ENCODE assay signal across 8 mouse cellular contexts in the genomic region with DNA sequence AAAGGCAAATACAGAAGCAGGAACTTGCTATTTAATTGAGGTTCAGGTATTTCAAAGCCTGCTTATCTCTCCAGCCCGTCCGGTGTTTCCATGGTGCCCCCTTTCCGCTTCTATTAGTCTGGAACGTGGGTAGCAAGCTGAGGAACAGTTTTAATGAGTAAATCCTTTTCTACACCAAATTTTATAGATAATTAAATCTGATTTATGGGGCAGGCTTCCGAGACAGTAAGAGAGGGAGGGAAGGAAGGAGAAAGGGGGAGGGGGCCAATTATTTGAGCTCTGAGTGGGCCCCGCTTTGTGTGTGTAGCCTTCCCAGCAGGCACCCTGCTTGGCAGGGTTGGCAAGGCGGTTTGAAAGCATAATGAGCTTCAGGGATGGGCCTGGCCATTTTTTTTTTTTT.
DNase-seq lines count a peak whose midpoint lies in the region; ATAC-seq and TF ChIP-seq lines count a peak whose summit lies in the region.

No protein-coding gene starts in this region.

- no peak overlapping the region for H3K9ac ChIP-seq in embryonic facial prominence, embryonic 13.5 days
- peak overlapping the region; percentile 30; the same call in 1 of the 2 replicates for H3K9ac ChIP-seq in hindbrain, postnatal 0 days (replicated peaks; ENCODE audit: low read length)
- H3K9ac ChIP-seq in midbrain, postnatal 0 days (replicated peaks; ENCODE audit: low read length, poor library complexity, severe bottlenecking) = no peak overlapping the region

- H3K27me3 ChIP-seq in embryonic facial prominence, embryonic 13.5 days = no peaks in the 10 kb centered on the region
- no peaks in the 10 kb centered on the region for H3K27me3 ChIP-seq in hindbrain, postnatal 0 days (ENCODE audit: insufficient read depth, low read length)
- H3K27me3 ChIP-seq in midbrain, postnatal 0 days (ENCODE audit: insufficient read depth, low read length) = no peaks in the 10 kb centered on the region

- TF ChIP-seq CTCF in hindbrain, postnatal 0 days (IDR thresholded peaks at IDR 0.05; ENCODE audit: low read depth) = no peak
- no peak for TF ChIP-seq CTCF in midbrain, postnatal 0 days (IDR thresholded peaks at IDR 0.05)

- H3K4me2 ChIP-seq in embryonic facial prominence, embryonic 13.5 days = peak overlapping the region; percentile 51
- H3K4me2 ChIP-seq in hindbrain, postnatal 0 days (ENCODE audit: low read depth, low read length) = peak overlapping the region; percentile 65
- H3K4me2 ChIP-seq in midbrain, postnatal 0 days (ENCODE audit: low read depth, low read length, poor library complexity, severe bottlenecking) = peak overlapping the region; percentile 50

- ATAC-seq in embryonic facial prominence, embryonic 13.5 days (ENCODE audit: insufficient number of reproducible peaks, insufficient read depth, low FRiP score, low TSS enrichment, low read depth) = no peak
- ATAC-seq in hindbrain, postnatal 0 days = peak; percentile 50; the same call in 1 of the 2 replicates
- peak; percentile 73 for ATAC-seq in midbrain, postnatal 0 days (ENCODE audit: low FRiP score)

- peaks cover 6% of the 10 kb centered on the region; the same call in 1 of the 2 replicates for H3K4me1 ChIP-seq in embryonic facial prominence, embryonic 13.5 days
- 0 out of 2 replicates have a peak, but pooled peaks cover 10% of the 10 kb centered on the region for H3K4me1 ChIP-seq in hindbrain, postnatal 0 days (ENCODE audit: insufficient read depth, low read length)
- peaks cover 10% of the 10 kb centered on the region for H3K4me1 ChIP-seq in midbrain, postnatal 0 days (ENCODE audit: insufficient read depth, low read length)

- peak overlapping the region; percentile 17 for H3K4me3 ChIP-seq in embryonic facial prominence, embryonic 13.5 days
- H3K4me3 ChIP-seq in hindbrain, postnatal 0 days (ENCODE audit: low read length) = peak overlapping the region; percentile 28
- peak overlapping the region; percentile 29 for H3K4me3 ChIP-seq in midbrain, postnatal 0 days (ENCODE audit: low read depth, low read length)

- 25% methylated on average over 7 of the region's 7 CpGs for WGBS in embryonic facial prominence, embryonic 13.5 days
- 11% methylated on average over 7 of the region's 7 CpGs for WGBS in hindbrain, postnatal 0 days
- 8% methylated on average over 7 of the region's 7 CpGs for WGBS in midbrain, postnatal 0 days

- H3K36me3 ChIP-seq in embryonic facial prominence, embryonic 13.5 days = no peaks in the 10 kb centered on the region
- H3K36me3 ChIP-seq in hindbrain, postnatal 0 days (ENCODE audit: insufficient read depth, low read length) = no peaks in the 10 kb centered on the region
- no peaks in the 10 kb centered on the region for H3K36me3 ChIP-seq in midbrain, postnatal 0 days (ENCODE audit: insufficient read depth, low read length)

- H3K27ac ChIP-seq in embryonic facial prominence, embryonic 13.5 days = no peak overlapping the region
- H3K27ac ChIP-seq in hindbrain, postnatal 0 days = peak overlapping the region; percentile 45; the same call in 1 of the 2 replicates
- peak overlapping the region; percentile 44; the same call in 1 of the 2 replicates for H3K27ac ChIP-seq in midbrain, postnatal 0 days (ENCODE audit: low read depth, low read length)

- peak; percentile 34 for DNase-seq in kidney, postnatal 10 days
- DNase-seq in kidney, postnatal 36 days = no peak
- peak; percentile 63 for DNase-seq in hindbrain, postnatal 0 days (ENCODE audit: low spot score)
- peak; percentile 67 for DNase-seq in midbrain, postnatal 0 days (ENCODE audit: low spot score)
- DNase-seq in spleen, postnatal 4 days (ENCODE audit: low spot score in 2 of 2) = no peak
- DNase-seq in adrenal gland, postnatal 10 days = no peak
- no peak for DNase-seq in natural killer cell, adult 2 months (ENCODE audit: low spot score in 2 of 2)

- H3K9me3 ChIP-seq in embryonic facial prominence, embryonic 13.5 days = no peaks in the 10 kb centered on the region
- no peaks in the 10 kb centered on the region for H3K9me3 ChIP-seq in hindbrain, postnatal 0 days (ENCODE audit: low read length)
- H3K9me3 ChIP-seq in midbrain, postnatal 0 days (ENCODE audit: low read length) = no peaks in the 10 kb centered on the region

Comparison
In these comparisons a context has a peak if more than half of its experiments do, and no peak if none do; other contexts are left out.
1. DNase-seq: peak in kidney, postnatal 10 days (single experiment), hindbrain, postnatal 0 days (single experiment) and midbrain, postnatal 0 days (single experiment); none in kidney, postnatal 36 days (0 of 2), spleen, postnatal 4 days (0 of 2), adrenal gland, postnatal 10 days (single experiment) and natural killer cell, adult 2 months (0 of 2).
2. Peak in every context shown above with its lines, with median percentiles within 50 percentile points of each other: H3K4me2 ChIP-seq and H3K4me3 ChIP-seq.